Mouse (Mus musculus): ENCODE data around the gene Zmynd8. TPM values are rescaled to one million over a fixed set of nuclear protein-coding genes. Genes with fewer than 3 reads are reported as not detected.

The Zmynd8 gene
- polyA plus RNA-seq, 1 experiment from 2014 or later = 53.6 TPM

- H3K27ac ChIP-seq (ENCODE audit: low read depth) = peak overlapping the region; percentile 73
- WGBS = 21% methylated on average over 13 of the region's 13 CpGs
Measured at GRCm38 (mm10) chr2:165874461-165875339, 24.1 kb downstream of the Zmynd8 start.

DNA sequence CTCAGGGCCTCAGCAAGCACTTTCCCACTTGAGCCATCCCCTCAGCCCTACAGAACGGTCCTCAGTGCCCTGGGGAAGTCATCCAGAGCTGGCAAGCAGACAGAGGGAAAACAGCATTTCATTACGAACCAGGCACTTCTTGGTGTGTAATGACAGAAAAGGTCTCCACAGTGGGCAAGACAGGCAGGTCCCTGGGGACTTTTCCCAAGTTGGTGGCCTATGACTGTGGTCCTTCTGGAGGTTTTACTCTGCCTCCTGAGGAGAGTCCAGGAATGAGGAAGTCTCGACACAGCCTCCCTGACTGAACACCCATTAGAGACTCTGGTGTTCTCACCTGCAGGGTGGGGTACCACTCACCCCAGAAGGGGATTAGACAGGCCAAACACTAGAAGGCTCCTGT, 25.0 kb downstream of the Zmynd8 start:
- ATAC-seq (replicated peaks; ENCODE audit: low FRiP score, low TSS enrichment, low read depth) (no peak), DNase-seq (ENCODE audit: low spot score) (no peak)
- WGBS = 68% methylated on average over 3 of the region's 3 CpGs
- H3K36me3 ChIP-seq (ENCODE audit: control insufficient read depth, insufficient read depth, low read length) = peaks cover 47% of the 10 kb centered on the region
- H3K9me3 ChIP-seq (ENCODE audit: control insufficient read depth, low read length) = no peaks in the 10 kb centered on the region
- peaks cover 70% of the 10 kb centered on the region for H3K4me1 ChIP-seq (replicated peaks; ENCODE audit: control insufficient read depth, insufficient read depth, low read length)
- no peak overlapping the region for H3K4me3 ChIP-seq (ENCODE audit: low read depth, low read length)
- no peak overlapping the region for H3K9ac ChIP-seq (ENCODE audit: low read length)
- H3K27me3 ChIP-seq (replicated peaks; ENCODE audit: control insufficient read depth, insufficient read depth, low read length) = no peaks in the 10 kb centered on the region
- H3K4me2 ChIP-seq (ENCODE audit: low read length) = no peak overlapping the region
- peak overlapping the region; percentile 73; the same call in 1 of the 2 replicates for H3K27ac ChIP-seq (ENCODE audit: low read depth)

More at GRCm38 (mm10) chr2:165874461-165875339, 24.1 kb downstream of the Zmynd8 start:
- DNase-seq (ENCODE audit: low spot score) (peak; percentile 84), ATAC-seq (replicated peaks; ENCODE audit: low FRiP score, low TSS enrichment, low read depth) (peak; percentile 81)
- Histone ChIP-seq H3K9ac (ENCODE audit: low read length) (no peak overlapping the region; the same call in 1 of the 2 replicates), H3K4me2 (ENCODE audit: low read length) (peak overlapping the region; percentile 30), H3K36me3 (ENCODE audit: control insufficient read depth, insufficient read depth, low read length) (peaks cover 43% of the 10 kb centered on the region), H3K4me1 (replicated peaks; ENCODE audit: control insufficient read depth, insufficient read depth, low read length) (peaks cover 70% of the 10 kb centered on the region), H3K9me3 (ENCODE audit: control insufficient read depth, low read length) (no peaks in the 10 kb centered on the region), H3K4me3 (ENCODE audit: low read depth, low read length) (no peak overlapping the region), H3K27me3 (replicated peaks; ENCODE audit: control insufficient read depth, insufficient read depth, low read length) (no peaks in the 10 kb centered on the region)

DNA sequence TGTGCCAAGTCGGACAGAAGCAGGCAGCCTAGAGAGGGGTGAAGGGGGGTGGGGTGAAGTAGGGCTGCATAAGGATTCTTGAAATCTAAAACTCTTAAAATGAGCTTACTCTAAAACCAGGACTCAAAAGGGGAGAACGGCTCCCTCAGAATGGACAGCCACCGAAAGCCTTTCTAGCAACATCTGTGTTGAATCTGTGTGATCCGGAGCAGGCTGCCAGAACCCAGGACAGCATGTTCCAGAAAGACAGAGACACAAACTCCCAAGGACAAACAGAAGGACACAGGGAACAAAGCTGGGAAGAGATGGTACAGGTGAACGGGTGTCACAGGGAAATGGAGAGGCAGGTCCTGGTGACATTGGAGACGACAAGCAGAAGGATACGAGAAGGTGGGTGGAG, 25.6 kb downstream of the Zmynd8 start:
- Histone ChIP-seq H3K36me3 (ENCODE audit: control insufficient read depth, insufficient read depth, low read length) (peaks cover 47% of the 10 kb centered on the region), H3K27ac (ENCODE audit: low read depth) (no peak overlapping the region), H3K4me2 (ENCODE audit: low read length) (no peak overlapping the region), H3K9ac (ENCODE audit: low read length) (no peak overlapping the region), H3K4me1 (replicated peaks; ENCODE audit: control insufficient read depth, insufficient read depth, low read length) (peaks cover 68% of the 10 kb centered on the region), H3K4me3 (ENCODE audit: low read depth, low read length) (no peak overlapping the region), H3K27me3 (replicated peaks; ENCODE audit: control insufficient read depth, insufficient read depth, low read length) (no peaks in the 10 kb centered on the region), H3K9me3 (ENCODE audit: control insufficient read depth, low read length) (no peaks in the 10 kb centered on the region)
- DNase-seq (ENCODE audit: low spot score) = no peak
- 85% methylated on average over 7 of the region's 7 CpGs for whole genome bisulfite sequencing
- no peak for ATAC-seq (replicated peaks; ENCODE audit: low FRiP score, low TSS enrichment, low read depth)

DNA sequence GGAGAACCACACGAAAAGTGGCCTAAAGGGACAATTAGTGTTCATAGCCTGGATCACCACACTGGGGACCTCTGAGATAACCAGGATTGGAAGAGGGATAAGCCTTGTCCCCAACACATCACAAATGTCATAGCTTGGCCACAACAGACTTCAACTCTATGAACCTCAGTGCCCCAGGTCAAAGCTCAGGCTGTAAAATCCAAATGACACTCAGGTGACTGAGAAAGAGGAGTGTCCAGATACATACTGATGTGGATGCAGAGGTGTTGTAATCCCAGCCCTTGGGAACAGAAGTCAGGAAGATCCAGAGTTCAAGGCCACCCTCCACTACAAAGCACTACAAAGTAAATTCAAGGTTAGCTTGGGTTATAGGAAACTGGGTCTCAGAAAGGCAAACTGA, 29.6 kb downstream of the Zmynd8 start:
- Histone ChIP-seq H3K9ac (ENCODE audit: low read length) (no peak overlapping the region), H3K27ac (ENCODE audit: low read depth) (peak overlapping the region; percentile 55; the same call in 1 of the 2 replicates), H3K4me1 (replicated peaks; ENCODE audit: control insufficient read depth, insufficient read depth, low read length) (peaks cover 50% of the 10 kb centered on the region), H3K27me3 (replicated peaks; ENCODE audit: control insufficient read depth, insufficient read depth, low read length) (no peaks in the 10 kb centered on the region), H3K36me3 (ENCODE audit: control insufficient read depth, insufficient read depth, low read length) (peaks cover 28% of the 10 kb centered on the region), H3K4me2 (ENCODE audit: low read length) (no peak overlapping the region), H3K4me3 (ENCODE audit: low read depth, low read length) (no peak overlapping the region), H3K9me3 (ENCODE audit: control insufficient read depth, low read length) (no peaks in the 10 kb centered on the region)
- DNase-seq (ENCODE audit: low spot score) = no peak
- 61% methylated on average over 1 of the region's 1 CpGs for WGBS
- ATAC-seq (replicated peaks; ENCODE audit: low FRiP score, low TSS enrichment, low read depth) = no peak

DNA sequence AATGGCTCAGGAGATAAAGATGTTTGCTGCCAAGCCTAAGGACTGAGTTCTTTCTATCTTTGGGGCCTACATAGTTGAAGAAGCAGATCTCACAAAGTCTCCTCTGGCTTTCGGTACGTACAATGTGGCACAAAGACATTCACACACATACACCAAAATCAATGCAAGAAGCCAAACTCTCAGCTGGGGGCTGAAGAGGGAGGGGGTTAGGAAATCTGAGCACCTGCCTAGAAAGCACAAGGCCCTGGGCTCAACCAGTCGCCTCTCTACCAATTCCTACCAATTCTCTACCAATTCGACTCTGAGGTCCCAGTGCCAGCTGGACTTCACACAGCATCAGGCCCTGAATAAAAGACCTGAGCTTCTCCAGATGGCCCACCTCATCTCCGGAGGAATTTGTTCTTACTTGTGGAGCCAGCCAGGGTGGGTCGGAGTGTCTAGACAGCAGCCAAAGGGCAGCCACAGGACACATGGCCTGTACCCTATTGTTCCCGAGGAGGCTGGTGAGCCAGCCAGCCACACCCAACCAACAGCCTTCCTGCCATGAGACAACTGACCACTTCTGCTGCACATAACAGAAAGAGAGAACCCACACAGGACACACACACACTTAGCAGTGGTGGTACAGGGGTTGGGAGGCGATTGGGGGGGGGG, 30.2 kb downstream of the Zmynd8 start:
- Histone ChIP-seq H3K4me2 (ENCODE audit: low read length) (no peak overlapping the region), H3K27me3 (replicated peaks; ENCODE audit: control insufficient read depth, insufficient read depth, low read length) (no peaks in the 10 kb centered on the region), H3K27ac (ENCODE audit: low read depth) (peak overlapping the region; percentile 55; the same call in 1 of the 2 replicates), H3K4me1 (replicated peaks; ENCODE audit: control insufficient read depth, insufficient read depth, low read length) (peaks cover 53% of the 10 kb centered on the region), H3K9me3 (ENCODE audit: control insufficient read depth, low read length) (no peaks in the 10 kb centered on the region), H3K36me3 (ENCODE audit: control insufficient read depth, insufficient read depth, low read length) (peaks cover 28% of the 10 kb centered on the region), H3K4me3 (ENCODE audit: low read depth, low read length) (no peak overlapping the region), H3K9ac (ENCODE audit: low read length) (no peak overlapping the region)
- DNase-seq (ENCODE audit: low spot score) (no peak), ATAC-seq (replicated peaks; ENCODE audit: low FRiP score, low TSS enrichment, low read depth) (no peak)
- 56% methylated on average over 8 of the region's 8 CpGs for WGBS

- H3K9ac ChIP-seq (ENCODE audit: low read length) = no peak overlapping the region
- WGBS = 77% methylated on average over 9 of the region's 9 CpGs
- ATAC-seq (replicated peaks; ENCODE audit: low FRiP score, low TSS enrichment, low read depth) (no peak), DNase-seq (ENCODE audit: low spot score) (no peak)
- no peaks in the 10 kb centered on the region for H3K27me3 ChIP-seq (replicated peaks; ENCODE audit: control insufficient read depth, insufficient read depth, low read length)
- peaks cover 45% of the 10 kb centered on the region for H3K4me1 ChIP-seq (replicated peaks; ENCODE audit: control insufficient read depth, insufficient read depth, low read length)
- H3K4me2 ChIP-seq (ENCODE audit: low read length) = no peak overlapping the region
- no peaks in the 10 kb centered on the region for H3K9me3 ChIP-seq (ENCODE audit: control insufficient read depth, low read length)
- peak overlapping the region; percentile 76 for H3K27ac ChIP-seq (ENCODE audit: low read depth)
- H3K4me3 ChIP-seq (ENCODE audit: low read depth, low read length) = no peak overlapping the region
- H3K36me3 ChIP-seq (ENCODE audit: control insufficient read depth, insufficient read depth, low read length) = peaks cover 20% of the 10 kb centered on the region
Measured at GRCm38 (mm10) chr2:165867549-165867948, 31.3 kb downstream of the Zmynd8 start.

DNA sequence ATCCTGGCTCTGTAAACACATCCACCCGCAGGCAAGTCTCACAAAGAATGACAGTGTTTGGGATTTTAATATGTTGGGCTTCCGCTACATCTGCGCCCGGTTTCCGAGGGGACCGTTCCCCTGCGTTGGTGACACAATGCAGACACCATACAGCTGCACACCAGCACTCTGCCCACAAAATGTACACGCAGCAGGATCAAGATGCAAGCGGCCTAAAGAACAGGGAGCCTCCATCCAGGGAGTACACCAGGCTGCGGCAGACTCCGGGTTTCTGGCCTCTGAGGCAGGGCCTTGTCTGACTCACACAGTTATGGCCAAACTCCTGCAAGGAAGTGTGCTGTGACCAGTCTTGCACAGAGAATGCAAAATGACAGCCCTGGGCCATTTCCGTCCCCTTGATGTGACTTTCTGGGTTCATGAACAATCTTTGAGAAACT, 31.8 kb downstream of the Zmynd8 start:
- Histone ChIP-seq H3K27me3 (replicated peaks; ENCODE audit: control insufficient read depth, insufficient read depth, low read length) (no peaks in the 10 kb centered on the region), H3K9ac (ENCODE audit: low read length) (no peak overlapping the region), H3K4me3 (ENCODE audit: low read depth, low read length) (no peak overlapping the region), H3K27ac (ENCODE audit: low read depth) (peak overlapping the region; percentile 76), H3K4me2 (ENCODE audit: low read length) (no peak overlapping the region), H3K4me1 (replicated peaks; ENCODE audit: control insufficient read depth, insufficient read depth, low read length) (peaks cover 45% of the 10 kb centered on the region), H3K9me3 (ENCODE audit: control insufficient read depth, low read length) (no peaks in the 10 kb centered on the region), H3K36me3 (ENCODE audit: control insufficient read depth, insufficient read depth, low read length) (peaks cover 25% of the 10 kb centered on the region)
- DNase-seq (ENCODE audit: low spot score) (no peak), ATAC-seq (replicated peaks; ENCODE audit: low FRiP score, low TSS enrichment, low read depth) (0 out of 2 replicates have a peak, but pooled peaks have one; percentile 17)
- 35% methylated on average over 12 of the region's 12 CpGs for WGBS

DNA sequence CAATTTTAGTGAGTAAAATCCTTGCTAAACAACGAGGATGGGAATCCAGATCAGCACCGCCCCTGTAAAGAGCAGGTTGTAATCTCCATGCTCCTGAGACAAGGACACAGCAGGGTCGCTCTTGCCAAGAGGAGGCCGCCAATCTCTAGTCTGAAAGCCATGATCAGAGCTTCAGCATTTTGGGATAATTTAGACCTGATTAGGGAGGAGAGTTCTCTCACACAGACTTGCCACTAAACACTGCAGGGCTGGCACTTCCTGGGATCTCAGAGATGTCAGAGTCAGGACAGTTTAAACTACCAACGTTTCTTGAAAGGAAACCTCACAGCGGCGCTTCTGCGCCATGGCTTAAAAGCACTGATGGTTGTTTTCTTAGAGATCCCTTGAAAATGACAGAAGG, 32.4 kb downstream of the Zmynd8 start:
- peaks cover 45% of the 10 kb centered on the region for H3K4me1 ChIP-seq (replicated peaks; ENCODE audit: control insufficient read depth, insufficient read depth, low read length)
- WGBS = 59% methylated on average over 8 of the region's 8 CpGs
- H3K27ac ChIP-seq (ENCODE audit: low read depth) = peak overlapping the region; percentile 76
- H3K27me3 ChIP-seq (replicated peaks; ENCODE audit: control insufficient read depth, insufficient read depth, low read length) = no peaks in the 10 kb centered on the region
- peaks cover 29% of the 10 kb centered on the region for H3K36me3 ChIP-seq (ENCODE audit: control insufficient read depth, insufficient read depth, low read length)
- DNase-seq (ENCODE audit: low spot score) (no peak), ATAC-seq (replicated peaks; ENCODE audit: low FRiP score, low TSS enrichment, low read depth) (no peak)
- H3K9ac ChIP-seq (ENCODE audit: low read length) = no peak overlapping the region
- H3K4me3 ChIP-seq (ENCODE audit: low read depth, low read length) = no peak overlapping the region
- H3K4me2 ChIP-seq (ENCODE audit: low read length) = no peak overlapping the region
- H3K9me3 ChIP-seq (ENCODE audit: control insufficient read depth, low read length) = no peaks in the 10 kb centered on the region

All from intestine, embryonic 14.5 days (tissue).